Mouse (Mus musculus) embryonic facial prominence, embryonic 13.5 days (tissue): ENCODE measurements around the gene Aldh9a1. TPM values are rescaled to one million over a fixed set of nuclear protein-coding genes. Genes with fewer than 3 reads are reported as not detected.

Experiments
- ATAC-seq: fragments of 200-750 bp; cut with Nextera tagmentation; 2 replicates; pipeline ENCODE4 v1.8.0; 2017; ENCODE audit warnings: low read depth; ENCODE audit not compliant: insufficient number of reproducible peaks, insufficient read depth, low FRiP score, low TSS enrichment
- H3K27ac ChIP-seq: fragments of 300-500 bp; sonication (generic); 2 replicates; pipeline ENCODE4 v1.5.1; 2015; ENCODE audit warnings: moderate library complexity, mild to moderate bottlenecking, inconsistent platforms
- H3K27me3 ChIP-seq: fragments of 300-500 bp; sonication (generic); 2 replicates; pipeline ENCODE4 v1.6.1; 2015; ENCODE audit warnings: mild to moderate bottlenecking, inconsistent platforms
- H3K36me3 ChIP-seq: fragments of 300-500 bp; sonication (generic); 2 replicates; pipeline ENCODE4 v1.6.1; 2015; ENCODE audit warnings: mild to moderate bottlenecking, inconsistent platforms
- H3K4me1 ChIP-seq: fragments of 300-500 bp; sonication (generic); 2 replicates; pipeline ENCODE4 v1.6.1; 2015; ENCODE audit warnings: inconsistent platforms
- H3K4me2 ChIP-seq: fragments of 300-500 bp; sonication (generic); 2 replicates; pipeline ENCODE4 v1.6.1; 2015; ENCODE audit warnings: moderate library complexity, mild to moderate bottlenecking, inconsistent platforms
- H3K4me3 ChIP-seq: fragments of 300-500 bp; sonication (generic); 2 replicates; pipeline ENCODE4 v1.5.1; 2015; ENCODE audit warnings: mild to moderate bottlenecking, inconsistent platforms
- H3K9ac ChIP-seq: fragments of 300-500 bp; sonication (generic); 2 replicates; pipeline ENCODE4 v1.6.1; 2015; ENCODE audit warnings: mild to moderate bottlenecking, inconsistent platforms
- H3K9me3 ChIP-seq: fragments of 300-500 bp; sonication (generic); 2 replicates; pipeline ENCODE4 v1.6.1; 2016; ENCODE audit warnings: inconsistent platforms
- WGBS: fragments of 180-500 bp; shearing (Covaris S2); methylation state at CpG from one replicate; pipeline ENCODE4 v1.1.7; 2015; ENCODE audit warnings: mixed read lengths; 5-methylcytosine and 5-hydroxymethylcytosine counted together
- microRNA-seq: library from miRNA; unstranded; fragments of <30 nt; microRNA quantifications from one replicate; pipeline ENCODE4, GENCODE M21; 2016
- polyA plus RNA-seq: library from polyadenylated mRNA; unstranded; fragments of >200 nt; fragmentation: Nextera tagmentation; extraction: Ambion mirVana; gene quantifications from 2 replicates; pipeline ENCODE4 v1.2.1, GENCODE M21; 2015

Gene Aldh9a1
- polyA plus RNA-seq, 1 experiment from 2014 or later, result 59.9 TPM

GRCm38 (mm10) chr1:167405237-167405636, 55.4 kb downstream of the Aldh9a1 start:
- ATAC-seq, result no peak
- no peak overlapping the region for H3K27ac ChIP-seq
- no peaks in the 10 kb centered on the region for H3K4me1 ChIP-seq
- H3K9ac ChIP-seq, result no peak overlapping the region
- peaks cover 56% of the 10 kb centered on the region for H3K27me3 ChIP-seq
- no peak overlapping the region for H3K4me3 ChIP-seq
- WGBS, result 83% methylated on average over 4 of the region's 4 CpGs
- no peak overlapping the region for H3K4me2 ChIP-seq
- no peaks in the 10 kb centered on the region for H3K36me3 ChIP-seq
- no peaks in the 10 kb centered on the region for H3K9me3 ChIP-seq

GRCm38 (mm10) chr1:167409601-167410000, 59.8 kb downstream of the Aldh9a1 start:
- Histone ChIP-seq H3K27me3 (peaks cover 56% of the 10 kb centered on the region), H3K9ac (no peak overlapping the region), H3K4me3 (no peak overlapping the region), H3K36me3 (no peaks in the 10 kb centered on the region), H3K4me1 (peaks cover 5% of the 10 kb centered on the region; the same call in 1 of the 2 replicates), H3K27ac (no peak overlapping the region), H3K4me2 (no peak overlapping the region), H3K9me3 (no peaks in the 10 kb centered on the region)
- 79% methylated on average over 4 of the region's 4 CpGs for WGBS
- no peak for ATAC-seq

GRCm38 (mm10) chr1:167411991-167412715, 62.4 kb downstream of the Aldh9a1 start:
- H3K27ac ChIP-seq, result peak overlapping the region; percentile 44; the same call in 1 of the 2 replicates

GRCm38 (mm10) chr1:167414846-167415245, 65.1 kb downstream of the Aldh9a1 start:
- Histone ChIP-seq H3K9ac (no peak overlapping the region), H3K27ac (no peak overlapping the region), H3K27me3 (peaks cover 13% of the 10 kb centered on the region), H3K4me1 (peaks cover 8% of the 10 kb centered on the region), H3K9me3 (no peaks in the 10 kb centered on the region), H3K4me3 (no peak overlapping the region), H3K4me2 (no peak overlapping the region), H3K36me3 (no peaks in the 10 kb centered on the region)
- no peak for ATAC-seq
- 2% methylated on average over 7 of the region's 7 CpGs for WGBS

More at GRCm38 (mm10) chr1:167411991-167412715, 62.4 kb downstream of the Aldh9a1 start:
- 36% methylated on average over 12 of the region's 12 CpGs for WGBS
- no peaks in the 10 kb centered on the region for H3K36me3 ChIP-seq
- H3K9ac ChIP-seq, result no peak overlapping the region
- H3K4me1 ChIP-seq, result peaks cover 5% of the 10 kb centered on the region; the same call in 1 of the 2 replicates
- ATAC-seq, result no peak
- no peak overlapping the region for H3K4me3 ChIP-seq
- no peak overlapping the region for H3K4me2 ChIP-seq
- peaks cover 37% of the 10 kb centered on the region for H3K27me3 ChIP-seq
- H3K9me3 ChIP-seq, result no peaks in the 10 kb centered on the region

Small RNA genes within 50 kb of the gene (microRNA-seq; reads per million reads assigned to microRNA genes)
- 1.7 reads per million for gene Gm25911

Other genes starting within 250 kb of the Aldh9a1 start
- gene Uck2, start 64.7 kb upstream of the Aldh9a1 start, polyA plus RNA-seq, result 80.7 and 87.8 TPM in 2 replicates
- 81.2 and 82.1 TPM in 2 replicates for gene Tmco1, start 41.6 kb upstream of the Aldh9a1 start, polyA plus RNA-seq
- 41.6 and 49.8 TPM in 2 replicates for gene Mgst3, start 43.9 kb downstream of the Aldh9a1 start, polyA plus RNA-seq
- not detected in 2 replicates for gene Lrrc52, start 116.8 kb downstream of the Aldh9a1 start, polyA plus RNA-seq
- gene Rxrg, start 248.4 kb downstream of the Aldh9a1 start, polyA plus RNA-seq, result 4.6 and 5.4 TPM in 2 replicates